Mouse (Mus musculus): ENCODE measurements around the gene Fads2. TPM values are rescaled to one million over a fixed set of nuclear protein-coding genes. Genes with fewer than 3 reads are reported as not detected.

Fads2 gene
- polyA plus RNA-seq, 1 experiment, result 157 TPM

GRCm38 (mm10) chr19:10062292-10062691 is 39.3 kb downstream of the Fads2 start:
- Histone ChIP-seq H3K27me3 (ENCODE audit: control insufficient read depth, insufficient read depth, insufficient read length) (no peaks in the 10 kb centered on the region), H3K79me2 (ENCODE audit: control insufficient read depth, insufficient read depth) (no peaks in the 10 kb centered on the region), H3K36me3 (ENCODE audit: control insufficient read depth, insufficient read depth) (peaks cover 39% of the 10 kb centered on the region), H3K4me3 (no peak overlapping the region), H3K4me2 (ENCODE audit: low read depth) (no peak overlapping the region), H3ac (ENCODE audit: control insufficient read depth, insufficient read length) (no peak overlapping the region)
- TF ChIP-seq USF1 (IDR thresholded peaks at IDR 0.05; ENCODE audit: low read depth), result no peak
- TF ChIP-seq POLR2AphosphoS2 (IDR thresholded peaks at IDR 0.05; ENCODE audit: insufficient read length, low read depth), result peak; percentile 97

- H3K27me3 ChIP-seq (ENCODE audit: control insufficient read depth, insufficient read depth, insufficient read length), result no peaks in the 10 kb centered on the region
- no peak overlapping the region for H3ac ChIP-seq (ENCODE audit: control insufficient read depth, insufficient read length)
- H3K79me2 ChIP-seq (ENCODE audit: control insufficient read depth, insufficient read depth), result no peaks in the 10 kb centered on the region
- H3K4me3 ChIP-seq, result no peak overlapping the region
- peaks cover 45% of the 10 kb centered on the region for H3K36me3 ChIP-seq (ENCODE audit: control insufficient read depth, insufficient read depth)
- no peak overlapping the region for H3K4me2 ChIP-seq (ENCODE audit: low read depth)
- TF ChIP-seq POLR2AphosphoS2 (IDR thresholded peaks at IDR 0.05; ENCODE audit: insufficient read length, low read depth) (peak; percentile 61), POLR2A (IDR thresholded peaks at IDR 0.05; ENCODE audit: insufficient read length, low read depth) (no peak)
Measured at GRCm38 (mm10) chr19:10061624-10062023, 39.9 kb downstream of the Fads2 start.

- Histone ChIP-seq H3K4me2 (ENCODE audit: low read depth) (no peak overlapping the region), H3K27me3 (ENCODE audit: control insufficient read depth, insufficient read depth, insufficient read length) (no peaks in the 10 kb centered on the region), H3K36me3 (ENCODE audit: control insufficient read depth, insufficient read depth) (peaks cover 52% of the 10 kb centered on the region), H3K79me2 (ENCODE audit: control insufficient read depth, insufficient read depth) (no peaks in the 10 kb centered on the region), H3ac (ENCODE audit: control insufficient read depth, insufficient read length) (no peak overlapping the region), H3K4me3 (no peak overlapping the region)
- TF ChIP-seq SRF (IDR thresholded peaks at IDR 0.05; ENCODE audit: control insufficient read depth, insufficient read length, low read depth), result no peak
- peak; percentile 93 for TF ChIP-seq POLR2AphosphoS2 (IDR thresholded peaks at IDR 0.05; ENCODE audit: insufficient read length, low read depth)
- no peak for TF ChIP-seq TCF3 (IDR thresholded peaks at IDR 0.05; ENCODE audit: insufficient read length, low read depth)
- TF ChIP-seq POLR2A (IDR thresholded peaks at IDR 0.05; ENCODE audit: insufficient read length, low read depth), result peak; percentile 34
- no peak for TF ChIP-seq TCF12 (IDR thresholded peaks at IDR 0.05; ENCODE audit: insufficient read depth, poor library complexity, severe bottlenecking)
- TF ChIP-seq MYOD1 (IDR thresholded peaks at IDR 0.05; ENCODE audit: control insufficient read depth in 1 of 3, insufficient read length in 2 of 3, low read depth in 2 of 3), result peak in 1 of 3 experiments; percentile 16
Measured at GRCm38 (mm10) chr19:10060783-10061590, 40.6 kb downstream of the Fads2 start.

GRCm38 (mm10) chr19:10059911-10060567 is 41.5 kb downstream of the Fads2 start:
- Histone ChIP-seq H3K36me3 (ENCODE audit: control insufficient read depth, insufficient read depth) (peaks cover 60% of the 10 kb centered on the region), H3K4me2 (ENCODE audit: low read depth) (no peak overlapping the region), H3K27me3 (ENCODE audit: control insufficient read depth, insufficient read depth, insufficient read length) (no peaks in the 10 kb centered on the region), H3K79me2 (ENCODE audit: control insufficient read depth, insufficient read depth) (no peaks in the 10 kb centered on the region), H3K4me3 (no peak overlapping the region), H3ac (ENCODE audit: control insufficient read depth, insufficient read length) (no peak overlapping the region)
- TF ChIP-seq REST (IDR thresholded peaks at IDR 0.05; ENCODE audit: insufficient read depth, insufficient read length) (no peak), POLR2A (IDR thresholded peaks at IDR 0.05; ENCODE audit: insufficient read length, low read depth) (peak; percentile 41), E2F4 (IDR thresholded peaks at IDR 0.05; ENCODE audit: insufficient read depth) (no peak), MAX (IDR thresholded peaks at IDR 0.05; ENCODE audit: low read depth) (no peak), POLR2AphosphoS2 (IDR thresholded peaks at IDR 0.05; ENCODE audit: insufficient read length, low read depth) (peak; percentile 88)

GRCm38 (mm10) chr19:10058876-10059427 is 42.6 kb downstream of the Fads2 start:
- H3ac ChIP-seq (ENCODE audit: control insufficient read depth, insufficient read length), result no peak overlapping the region
- no peaks in the 10 kb centered on the region for H3K79me2 ChIP-seq (ENCODE audit: control insufficient read depth, insufficient read depth)
- peak; percentile 70 for TF ChIP-seq POLR2AphosphoS2 (IDR thresholded peaks at IDR 0.05; ENCODE audit: insufficient read length, low read depth)
- TF ChIP-seq POLR2A (IDR thresholded peaks at IDR 0.05; ENCODE audit: insufficient read length, low read depth), result peak; percentile 32
- no peak for TF ChIP-seq REST (IDR thresholded peaks at IDR 0.05; ENCODE audit: insufficient read depth, insufficient read length)
- H3K36me3 ChIP-seq (ENCODE audit: control insufficient read depth, insufficient read depth), result peaks cover 70% of the 10 kb centered on the region
- no peak overlapping the region for H3K4me3 ChIP-seq
- H3K27me3 ChIP-seq (ENCODE audit: control insufficient read depth, insufficient read depth, insufficient read length), result no peaks in the 10 kb centered on the region
- H3K4me2 ChIP-seq (ENCODE audit: low read depth), result no peak overlapping the region

GRCm38 (mm10) chr19:10058352-10058825 is 43.2 kb downstream of the Fads2 start:
- Histone ChIP-seq H3K4me2 (ENCODE audit: low read depth) (no peak overlapping the region), H3K79me2 (ENCODE audit: control insufficient read depth, insufficient read depth) (no peaks in the 10 kb centered on the region), H3K27me3 (ENCODE audit: control insufficient read depth, insufficient read depth, insufficient read length) (no peaks in the 10 kb centered on the region), H3ac (ENCODE audit: control insufficient read depth, insufficient read length) (no peak overlapping the region), H3K36me3 (ENCODE audit: control insufficient read depth, insufficient read depth) (peaks cover 75% of the 10 kb centered on the region), H3K4me3 (no peak overlapping the region)
- TF ChIP-seq TCF3 (IDR thresholded peaks at IDR 0.05; ENCODE audit: insufficient read length, low read depth), result no peak
- TF ChIP-seq MYOD1 (IDR thresholded peaks at IDR 0.05; ENCODE audit: control insufficient read depth in 1 of 3, insufficient read length in 2 of 3, low read depth in 2 of 3), result no peak
- 0 out of 2 replicates have a peak, but pooled peaks have one; percentile 16 for TF ChIP-seq CEBPB (IDR thresholded peaks at IDR 0.05; ENCODE audit: insufficient read depth, poor library complexity, severe bottlenecking)
- no peak for TF ChIP-seq POLR2A (IDR thresholded peaks at IDR 0.05; ENCODE audit: insufficient read length, low read depth)
- no peak for TF ChIP-seq REST (IDR thresholded peaks at IDR 0.05; ENCODE audit: insufficient read depth, insufficient read length)
